Mouse (Mus musculus) stomach, embryonic 14.5 days (tissue): ENCODE data around the gene Yap1. TPM values are rescaled to one million over a fixed set of nuclear protein-coding genes. Genes with fewer than 3 reads are reported as not detected.

Source experiments
- ATAC-seq: fragments of 200-750 bp; cut with Nextera tagmentation; 2 replicates; pipeline ENCODE4 v1.8.0; 2017; ENCODE audit warnings: low read depth, moderate TSS enrichment; ENCODE audit not compliant: insufficient number of reproducible peaks, insufficient read depth, low FRiP score
- H3K27ac ChIP-seq: fragments of 300-500 bp; sonication (generic); 2 replicates; pipeline ENCODE4 v1.5.1; 2014; ENCODE audit warnings: mild to moderate bottlenecking, low read length, moderate library complexity, mixed read lengths
- H3K27me3 ChIP-seq: fragments of 300-500 bp; sonication (generic); 2 replicates; pipeline ENCODE4 v1.6.1; 2014; ENCODE audit warnings: low read length, control low read depth, mixed read lengths; ENCODE audit not compliant: control insufficient read depth, insufficient read depth
- H3K36me3 ChIP-seq: fragments of 300-500 bp; sonication (generic); 2 replicates; pipeline ENCODE4 v1.6.1; 2014; ENCODE audit warnings: mild to moderate bottlenecking, control low read depth, low read length, moderate library complexity, mixed read lengths; ENCODE audit not compliant: control insufficient read depth, insufficient read depth
- H3K4me1 ChIP-seq: fragments of 300-500 bp; sonication (generic); 2 replicates; pipeline ENCODE4 v1.6.1; 2014; ENCODE audit warnings: low read length, control low read depth, mixed read lengths; ENCODE audit not compliant: control insufficient read depth, insufficient read depth
- H3K4me2 ChIP-seq: fragments of 300-500 bp; sonication (generic); replicated peaks from 2 replicates; pipeline ENCODE4 v1.6.1; 2014; ENCODE audit warnings: low read depth, low read length, control low read depth
- H3K4me3 ChIP-seq: fragments of 300-500 bp; sonication (generic); 2 replicates; pipeline ENCODE4 v1.5.1; 2014; ENCODE audit warnings: low read depth, low read length, control low read depth
- H3K9ac ChIP-seq: fragments of 300-500 bp; sonication (generic); replicated peaks from 2 replicates; pipeline ENCODE4 v1.6.1; 2014; ENCODE audit warnings: low read depth, mild to moderate bottlenecking, control low read depth, low read length, moderate library complexity, mixed read lengths
- H3K9me3 ChIP-seq: fragments of 300-500 bp; sonication (generic); 2 replicates; pipeline ENCODE4 v1.6.1; 2016; ENCODE audit warnings: low read depth, low read length, control low read depth; ENCODE audit not compliant: control insufficient read depth
- WGBS: fragments of 180-500 bp; shearing (Covaris S2); extraction: QIAGEN DNeasy Blood & Tissue Kit; methylation state at CpG from one replicate; pipeline ENCODE4 v1.1.7; 2014; 5-methylcytosine and 5-hydroxymethylcytosine counted together
- polyA plus RNA-seq: library from polyadenylated mRNA; unstranded; fragments of >200 nt; fragmentation: Nextera tagmentation; extraction: Ambion mirVana; gene quantifications from 2 replicates; pipeline ENCODE4 v1.2.1, GENCODE M21; 2014

Yap1 gene
- polyA plus RNA-seq, 1 experiment from 2014 or later, result 35.1 TPM

GRCm38 (mm10) chr9:7928866-7929265 lies 75.5 kb downstream of the Yap1 start:
- Histone ChIP-seq H3K4me2 (no peak overlapping the region), H3K36me3 (peaks cover 37% of the 10 kb centered on the region), H3K9me3 (peaks cover 16% of the 10 kb centered on the region; the same call in 1 of the 2 replicates), H3K27me3 (no peaks in the 10 kb centered on the region), H3K4me1 (no peaks in the 10 kb centered on the region), H3K4me3 (no peak overlapping the region), H3K9ac (no peak overlapping the region), H3K27ac (no peak overlapping the region)
- no peak for ATAC-seq
- WGBS, result 82% methylated on average over 3 of the region's 3 CpGs

GRCm38 (mm10) chr9:7928207-7928793 lies 76.1 kb downstream of the Yap1 start:
- ATAC-seq, result no peak
- H3K9ac ChIP-seq, result no peak overlapping the region
- WGBS, result 90% methylated on average over 3 of the region's 3 CpGs
- no peak overlapping the region for H3K27ac ChIP-seq
- no peak overlapping the region for H3K4me3 ChIP-seq
- peaks cover 32% of the 10 kb centered on the region for H3K36me3 ChIP-seq
- H3K4me2 ChIP-seq, result no peak overlapping the region
- peaks cover 13% of the 10 kb centered on the region; the same call in 1 of the 2 replicates for H3K9me3 ChIP-seq
- no peaks in the 10 kb centered on the region for H3K4me1 ChIP-seq
- no peaks in the 10 kb centered on the region for H3K27me3 ChIP-seq

GRCm38 (mm10) chr9:7914925-7915324 lies 89.5 kb downstream of the Yap1 start:
- no peaks in the 10 kb centered on the region for H3K27me3 ChIP-seq
- H3K27ac ChIP-seq, result no peak overlapping the region
- H3K9me3 ChIP-seq, result no peaks in the 10 kb centered on the region
- no peak overlapping the region for H3K9ac ChIP-seq
- H3K4me3 ChIP-seq, result no peak overlapping the region
- no peaks in the 10 kb centered on the region for H3K36me3 ChIP-seq
- peak overlapping the region; percentile 39; the same call in 1 of the 2 replicates for H3K4me2 ChIP-seq
- ATAC-seq, result no peak
- peaks cover 4% of the 10 kb centered on the region; the same call in 1 of the 2 replicates for H3K4me1 ChIP-seq
- WGBS, result 57% methylated on average over 8 of the region's 8 CpGs

- peak overlapping the region; percentile 13 for H3K4me3 ChIP-seq
- peak overlapping the region; percentile 39 for H3K4me2 ChIP-seq
- H3K36me3 ChIP-seq, result no peaks in the 10 kb centered on the region
- no peaks in the 10 kb centered on the region for H3K9me3 ChIP-seq
- no peak overlapping the region for H3K27ac ChIP-seq
- peaks cover 4% of the 10 kb centered on the region; the same call in 1 of the 2 replicates for H3K4me1 ChIP-seq
- H3K27me3 ChIP-seq, result no peaks in the 10 kb centered on the region
- H3K9ac ChIP-seq, result no peak overlapping the region
- ATAC-seq, result peak; percentile 89
- 8% methylated on average over 11 of the region's 11 CpGs for WGBS
These were observed 89.9 kb downstream of the Yap1 start for GRCm38 (mm10) chr9:7914487-7914886.

- ATAC-seq, result peak; percentile 31; the same call in 1 of the 2 replicates
- H3K4me1 ChIP-seq, result peaks cover 4% of the 10 kb centered on the region; the same call in 1 of the 2 replicates
- no peaks in the 10 kb centered on the region for H3K36me3 ChIP-seq
- H3K9ac ChIP-seq, result no peak overlapping the region
- 60% methylated on average over 19 of the region's 19 CpGs for WGBS
- no peaks in the 10 kb centered on the region for H3K27me3 ChIP-seq
- H3K4me2 ChIP-seq, result peak overlapping the region; percentile 39
- H3K27ac ChIP-seq, result no peak overlapping the region
- H3K4me3 ChIP-seq, result peak overlapping the region; percentile 13
- no peaks in the 10 kb centered on the region for H3K9me3 ChIP-seq
These were observed 90.4 kb downstream of the Yap1 start for GRCm38 (mm10) chr9:7913953-7914352.

- WGBS, result 91% methylated on average over 2 of the region's 2 CpGs
- no peak overlapping the region for H3K27ac ChIP-seq
These were observed 96.9 kb downstream of the Yap1 start for GRCm38 (mm10) chr9:7907351-7907985.

GRCm38 (mm10) chr9:7906564-7906963 lies 97.8 kb downstream of the Yap1 start:
- H3K9me3 ChIP-seq, result no peaks in the 10 kb centered on the region
- ATAC-seq, result no peak
- H3K4me2 ChIP-seq, result no peak overlapping the region
- H3K4me3 ChIP-seq, result no peak overlapping the region
- 81% methylated on average over 1 of the region's 1 CpGs for WGBS
- 0 out of 2 replicates have a peak, but pooled peaks cover 5% of the 10 kb centered on the region for H3K4me1 ChIP-seq
- no peaks in the 10 kb centered on the region for H3K36me3 ChIP-seq
- no peak overlapping the region for H3K27ac ChIP-seq
- no peak overlapping the region for H3K9ac ChIP-seq
- H3K27me3 ChIP-seq, result no peaks in the 10 kb centered on the region

More at GRCm38 (mm10) chr9:7907351-7907985, 96.9 kb downstream of the Yap1 start:
- ATAC-seq, result no peak
- no peak overlapping the region for H3K4me2 ChIP-seq
- no peaks in the 10 kb centered on the region for H3K27me3 ChIP-seq
- H3K9ac ChIP-seq, result no peak overlapping the region
- H3K36me3 ChIP-seq, result no peaks in the 10 kb centered on the region
- H3K4me3 ChIP-seq, result no peak overlapping the region
- no peaks in the 10 kb centered on the region for H3K9me3 ChIP-seq
- H3K4me1 ChIP-seq, result 0 out of 2 replicates have a peak, but pooled peaks cover 1% of the 10 kb centered on the region

GRCm38 (mm10) chr9:7903825-7904224 lies 100.6 kb downstream of the Yap1 start:
- no peak overlapping the region for H3K27ac ChIP-seq
- 56% methylated on average over 5 of the region's 5 CpGs for WGBS
- H3K9ac ChIP-seq, result no peak overlapping the region
- no peaks in the 10 kb centered on the region for H3K36me3 ChIP-seq
- no peak overlapping the region for H3K4me2 ChIP-seq
- H3K4me3 ChIP-seq, result no peak overlapping the region
- no peaks in the 10 kb centered on the region for H3K9me3 ChIP-seq
- no peaks in the 10 kb centered on the region for H3K27me3 ChIP-seq
- H3K4me1 ChIP-seq, result 0 out of 2 replicates have a peak, but pooled peaks cover 5% of the 10 kb centered on the region
- ATAC-seq, result no peak
